Mouse (Mus musculus) hindbrain, postnatal 0 days (tissue): ENCODE measurements around the gene Gm26620. TPM values are rescaled to one million over a fixed set of nuclear protein-coding genes. Genes with fewer than 3 reads are reported as not detected.

Experiments
- ATAC-seq: fragments of 200-750 bp; cut with Nextera tagmentation; 2 replicates; pipeline ENCODE4 v1.8.0; 2017; ENCODE audit warnings: mild to moderate bottlenecking, moderate TSS enrichment, moderate library complexity
- DNase-seq: peaks from one replicate; pipeline ENCODE4 v3.0.0-alpha.2; 2015; ENCODE audit warnings: low spot score
- H3K27ac ChIP-seq: fragments of 300-500 bp; sonication (generic); 2 replicates; pipeline ENCODE4 v1.5.1; 2014; ENCODE audit warnings: mild to moderate bottlenecking
- H3K27me3 ChIP-seq: fragments of 300-500 bp; sonication (generic); 2 replicates; pipeline ENCODE4 v1.6.1; 2014; ENCODE audit warnings: low read length, mixed read lengths; ENCODE audit not compliant: insufficient read depth
- H3K36me3 ChIP-seq: fragments of 300-500 bp; sonication (generic); 2 replicates; pipeline ENCODE4 v1.6.1; 2014; ENCODE audit warnings: low read length, mixed read lengths; ENCODE audit not compliant: insufficient read depth
- H3K4me1 ChIP-seq: fragments of 300-500 bp; sonication (generic); 2 replicates; pipeline ENCODE4 v1.6.1; 2014; ENCODE audit warnings: antibody characterized with exemption, low read length, mixed read lengths; ENCODE audit not compliant: insufficient read depth
- H3K4me2 ChIP-seq: fragments of 300-500 bp; sonication (generic); 2 replicates; pipeline ENCODE4 v1.6.1; 2014; ENCODE audit warnings: low read depth, mild to moderate bottlenecking, low read length, moderate library complexity, mixed read lengths
- H3K4me3 ChIP-seq: fragments of 300-500 bp; sonication (generic); 2 replicates; pipeline ENCODE4 v1.5.1; 2014; ENCODE audit warnings: low read length
- H3K9ac ChIP-seq: fragments of 300-500 bp; sonication (generic); replicated peaks from 2 replicates; pipeline ENCODE4 v1.6.1; 2014; ENCODE audit warnings: mild to moderate bottlenecking, low read length, moderate library complexity, mixed read lengths
- H3K9me3 ChIP-seq: fragments of 300-500 bp; sonication (generic); 2 replicates; pipeline ENCODE4 v1.6.1; 2016; ENCODE audit warnings: low read length, mixed read lengths
- CTCF ChIP-seq: IDR thresholded peaks from 2 replicates; pipeline ENCODE4 v1.5.1; 2016; ENCODE audit warnings: antibody characterized with exemption, control low read depth, low read depth
- WGBS: fragments of 180-500 bp; shearing (Covaris S2); extraction: QIAGEN DNeasy Blood & Tissue Kit; methylation state at CpG from one replicate; pipeline ENCODE4 v1.1.7; 2014; 5-methylcytosine and 5-hydroxymethylcytosine counted together
- polyA plus RNA-seq: library from polyadenylated mRNA; unstranded; fragments of >200 nt; fragmentation: Nextera tagmentation; extraction: Ambion mirVana; gene quantifications from 2 replicates; pipeline ENCODE4 v1.2.1, GENCODE M21; 2015
- total RNA-seq: library from RNA; depleted of rRNA; stranded (reverse); fragments of >200 nt; gene quantifications from 2 replicates; pipeline ENCODE4 v1.2.3, GENCODE M21; 2014

Gm26620 gene
- total and polyA plus RNA-seq, 2 experiments from 2014 or later = 0.52 to 1.5 TPM

- ATAC-seq (no peak), DNase-seq (no peak)
- WGBS = 93% methylated on average over 3 of the region's 3 CpGs
- Histone ChIP-seq H3K4me1 (no peaks in the 10 kb centered on the region), H3K4me2 (no peak overlapping the region), H3K4me3 (no peak overlapping the region), H3K9ac (no peak overlapping the region), H3K27me3 (no peaks in the 10 kb centered on the region), H3K36me3 (no peaks in the 10 kb centered on the region), H3K9me3 (no peaks in the 10 kb centered on the region), H3K27ac (no peak overlapping the region)
- TF ChIP-seq CTCF = no peak
Observed at GRCm38 (mm10) chr1:170853604-170854003, 31.3 kb upstream of the Gm26620 start.

- Histone ChIP-seq H3K9ac (no peak overlapping the region), H3K9me3 (no peaks in the 10 kb centered on the region), H3K4me3 (no peak overlapping the region), H3K36me3 (no peaks in the 10 kb centered on the region), H3K4me2 (no peak overlapping the region), H3K27me3 (no peaks in the 10 kb centered on the region), H3K27ac (no peak overlapping the region), H3K4me1 (no peaks in the 10 kb centered on the region)
- DNase-seq (no peak), ATAC-seq (no peak)
- no peak for TF ChIP-seq CTCF
- WGBS = 88% methylated on average over 13 of the region's 13 CpGs
Observed at GRCm38 (mm10) chr1:170855056-170855760, 29.7 kb upstream of the Gm26620 start.

- no peak overlapping the region for H3K27ac ChIP-seq
- no peaks in the 10 kb centered on the region for H3K36me3 ChIP-seq
- ATAC-seq = no peak
- WGBS = 82% methylated on average over 2 of the region's 2 CpGs
- no peak for TF ChIP-seq CTCF
- no peak overlapping the region for H3K4me3 ChIP-seq
- no peak for DNase-seq
- H3K27me3 ChIP-seq = no peaks in the 10 kb centered on the region
- H3K9ac ChIP-seq = no peak overlapping the region
- H3K9me3 ChIP-seq = no peaks in the 10 kb centered on the region
- H3K4me1 ChIP-seq = no peaks in the 10 kb centered on the region
- H3K4me2 ChIP-seq = no peak overlapping the region
Observed at GRCm38 (mm10) chr1:170857369-170857768, 27.5 kb upstream of the Gm26620 start.

GRCm38 (mm10) chr1:170858872-170859271 is 26.0 kb upstream of the Gm26620 start:
- Histone ChIP-seq H3K27me3 (no peaks in the 10 kb centered on the region), H3K4me2 (no peak overlapping the region), H3K4me1 (no peaks in the 10 kb centered on the region), H3K9ac (no peak overlapping the region), H3K9me3 (no peaks in the 10 kb centered on the region), H3K27ac (no peak overlapping the region), H3K36me3 (no peaks in the 10 kb centered on the region), H3K4me3 (no peak overlapping the region)
- ATAC-seq = no peak
- 69% methylated on average over 2 of the region's 2 CpGs for WGBS
- no peak for DNase-seq
- no peak for TF ChIP-seq CTCF

GRCm38 (mm10) chr1:170861671-170862434 is 23.0 kb upstream of the Gm26620 start:
- H3K4me1 ChIP-seq = peaks cover 4% of the 10 kb centered on the region
- no peak overlapping the region for H3K4me3 ChIP-seq
- no peak overlapping the region for H3K27ac ChIP-seq
- no peak for ATAC-seq
- 84% methylated on average over 13 of the region's 13 CpGs for WGBS
- no peak for TF ChIP-seq CTCF
- H3K4me2 ChIP-seq = no peak overlapping the region
- no peak for DNase-seq
- no peaks in the 10 kb centered on the region for H3K27me3 ChIP-seq
- no peaks in the 10 kb centered on the region for H3K36me3 ChIP-seq
- H3K9ac ChIP-seq = no peak overlapping the region
- H3K9me3 ChIP-seq = no peaks in the 10 kb centered on the region

GRCm38 (mm10) chr1:170862435-170862717 is 22.5 kb upstream of the Gm26620 start:
- no peak for TF ChIP-seq CTCF
- H3K27me3 ChIP-seq = no peaks in the 10 kb centered on the region
- no peak overlapping the region for H3K27ac ChIP-seq
- WGBS = 86% methylated on average over 3 of the region's 3 CpGs
- H3K4me1 ChIP-seq = peaks cover 4% of the 10 kb centered on the region
- no peak overlapping the region for H3K4me2 ChIP-seq
- H3K9me3 ChIP-seq = no peaks in the 10 kb centered on the region
- ATAC-seq (no peak), DNase-seq (no peak)
- H3K4me3 ChIP-seq = no peak overlapping the region
- H3K36me3 ChIP-seq = no peaks in the 10 kb centered on the region
- H3K9ac ChIP-seq = no peak overlapping the region

GRCm38 (mm10) chr1:170863033-170863432 is 21.8 kb upstream of the Gm26620 start:
- DNase-seq = no peak
- H3K27me3 ChIP-seq = no peaks in the 10 kb centered on the region
- no peak for TF ChIP-seq CTCF

More at GRCm38 (mm10) chr1:170863033-170863432, 21.8 kb upstream of the Gm26620 start:
- Histone ChIP-seq H3K4me1 (peaks cover 4% of the 10 kb centered on the region), H3K27ac (no peak overlapping the region), H3K36me3 (no peaks in the 10 kb centered on the region), H3K4me3 (no peak overlapping the region), H3K9ac (no peak overlapping the region), H3K9me3 (no peaks in the 10 kb centered on the region), H3K4me2 (no peak overlapping the region)
- 63% methylated on average over 4 of the region's 4 CpGs for WGBS
- no peak for ATAC-seq
